Mouse (Mus musculus) T-cell, adult 66 days (primary cell): ENCODE data around the gene Cpa1. TPM values are rescaled to one million over a fixed set of nuclear protein-coding genes. Genes with fewer than 3 reads are reported as not detected.

Experiments used
- total RNA-seq, 2 experiments: library from RNA; stranded (reverse); gene quantifications; 3 replicates in 1 of 2; 4 replicates in 1 of 2; pipeline ENCODE4 v1.2.4; 2023

Gene Cpa1
- total RNA-seq = not detected

DNA sequence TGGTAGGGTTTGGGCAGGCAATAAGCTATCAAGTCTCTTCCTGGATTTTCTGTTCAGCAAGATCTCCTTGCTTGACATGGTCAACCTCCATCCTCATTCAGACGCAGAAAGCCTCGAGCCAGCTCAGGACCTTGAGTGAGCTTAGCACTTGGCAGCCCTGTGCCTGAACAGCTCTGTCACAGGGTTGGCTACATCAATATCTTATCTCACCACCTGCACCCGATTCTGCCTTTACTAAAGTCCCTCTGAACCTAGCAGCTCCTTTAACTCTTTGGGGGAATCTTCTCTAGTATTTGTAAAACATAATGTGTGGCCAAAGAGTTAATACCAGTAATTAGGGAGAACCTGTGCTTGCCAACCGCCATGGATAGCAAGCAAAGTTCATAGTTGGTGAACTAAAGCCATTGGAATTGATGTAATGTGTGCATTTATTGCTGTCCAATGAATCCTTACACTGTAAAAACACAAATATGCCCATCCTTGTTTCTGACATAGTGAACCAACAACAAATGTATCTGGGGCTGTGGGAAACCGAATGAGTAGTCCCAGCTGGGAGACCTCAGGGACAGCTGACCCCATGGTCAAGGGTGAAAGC, at the start of gene Cpa1:
TSS of gene Cpa1 (plus strand) at position 545 of the 595 bp plus-strand sequence.

DNA sequence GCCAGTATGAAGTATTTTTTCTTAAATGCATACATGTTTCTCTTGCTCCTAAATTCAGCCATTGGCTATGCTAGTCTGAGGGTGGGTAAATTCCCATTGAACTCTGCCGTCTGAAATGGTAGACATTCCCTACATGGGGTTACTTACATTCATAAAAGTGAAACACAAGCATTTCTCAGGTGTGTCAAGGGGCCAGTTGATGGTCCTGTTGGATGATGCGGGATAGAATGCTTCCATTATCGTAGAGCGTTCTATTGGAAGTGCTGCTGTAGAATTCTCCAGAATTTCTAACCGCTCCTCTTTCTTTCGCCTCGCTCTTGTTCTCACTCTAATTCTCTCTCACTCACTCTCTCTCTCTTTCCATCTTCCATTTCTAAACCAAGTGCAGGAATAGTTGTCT, 28.3 kb upstream of the Cpa1 start, which contains the start of gene Cpa5:
TSS of gene Cpa5 (plus strand) at position 301 of the 400 bp plus-strand sequence.

DNA sequence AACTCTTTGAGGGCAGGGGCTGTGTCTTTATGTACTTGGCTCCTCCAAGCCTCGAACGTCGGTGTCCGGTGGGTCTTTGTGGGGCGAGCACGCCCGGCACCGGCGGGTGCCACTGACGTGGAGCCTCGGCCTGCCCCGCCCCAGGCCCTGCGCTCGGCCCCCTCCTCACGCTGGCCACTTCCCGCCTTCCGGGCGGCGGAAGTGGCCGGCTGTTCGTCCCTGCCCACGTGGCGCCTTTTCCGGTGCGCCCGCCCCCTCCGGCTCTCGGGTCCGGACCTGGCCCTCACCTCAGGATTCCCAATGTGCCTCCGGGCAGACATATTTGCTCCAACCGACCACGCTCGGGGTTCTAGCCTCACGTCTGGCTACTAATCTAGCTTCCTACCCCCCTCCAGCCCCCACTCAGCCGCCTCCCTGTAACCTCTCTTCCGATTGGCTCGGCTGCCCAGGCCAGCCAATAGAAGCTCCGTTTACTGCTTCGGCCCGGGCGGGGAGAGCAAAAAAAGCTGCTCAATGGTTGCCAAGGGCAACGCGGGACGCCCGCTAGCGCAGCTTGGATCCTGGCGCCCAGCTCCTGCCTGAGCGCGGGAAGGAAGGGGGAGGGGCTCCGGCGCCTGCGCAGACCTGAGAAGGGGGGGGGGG, 54.5 kb downstream of the Cpa1 start, which contains the start of gene Cep41:
TSS of gene Cep41 (minus strand) at position 400 of the 642 bp plus-strand sequence.

Other genes starting within 250 kb of the Cpa1 start
- gene Zc3hc1, start 248.2 kb upstream of the Cpa1 start, total RNA-seq = 10 to 100 TPM; 33.4 to 39.1 TPM
- gene Klhdc10, start 237.3 kb upstream of the Cpa1 start, total RNA-seq = 10 to 100 TPM; 23.9 to 24.5 TPM
- gene Tmem209, start 129.4 kb upstream of the Cpa1 start, total RNA-seq = 10 to 100 TPM; 38.2 to 39.8 TPM
- 1 to 10 TPM in 1 of 2 experiments, under 1 TPM in 1; 0.96 to 1.2 TPM for gene Ssmem1, start 129.4 kb upstream of the Cpa1 start, total RNA-seq
- gene Cpa2, start 97.6 kb upstream of the Cpa1 start, total RNA-seq = not detected
- gene Cpa4, start 70.8 kb upstream of the Cpa1 start, total RNA-seq = not detected
- not detected for gene Cpa5, start 28.2 kb upstream of the Cpa1 start, total RNA-seq
- gene Cep41, start 54.5 kb downstream of the Cpa1 start, total RNA-seq = 10 to 100 TPM in 1 of 2 experiments, 1 to 10 TPM in 1; 10.0 to 10.2 TPM
- gene Mest, start 84.3 kb downstream of the Cpa1 start, total RNA-seq = 1 to 10 TPM in 1 of 2 experiments, under 1 TPM in 1; 0.99 to 1.9 TPM